Mouse (Mus musculus): ENCODE measurements around the gene Rnf181. TPM values are rescaled to one million over a fixed set of nuclear protein-coding genes. Genes with fewer than 3 reads are reported as not detected.
A peak's percentile ranks its signal among the peaks of the same experiment; 100 is the strongest.

Rnf181 gene
- total RNA-seq (2021): 10 to 100 TPM; 69.9 to 71.1 TPM

GRCm38 (mm10) chr6:72366844-72367443 is at the start of gene Rnf181:
Rnf181 (minus strand) TSS chr6:72366956.
- DNase-seq (ENCODE audit: low spot score in 2 of 2): no peak
- intact Hi-C loops (cut with DNase I): no loop called here

DNA sequence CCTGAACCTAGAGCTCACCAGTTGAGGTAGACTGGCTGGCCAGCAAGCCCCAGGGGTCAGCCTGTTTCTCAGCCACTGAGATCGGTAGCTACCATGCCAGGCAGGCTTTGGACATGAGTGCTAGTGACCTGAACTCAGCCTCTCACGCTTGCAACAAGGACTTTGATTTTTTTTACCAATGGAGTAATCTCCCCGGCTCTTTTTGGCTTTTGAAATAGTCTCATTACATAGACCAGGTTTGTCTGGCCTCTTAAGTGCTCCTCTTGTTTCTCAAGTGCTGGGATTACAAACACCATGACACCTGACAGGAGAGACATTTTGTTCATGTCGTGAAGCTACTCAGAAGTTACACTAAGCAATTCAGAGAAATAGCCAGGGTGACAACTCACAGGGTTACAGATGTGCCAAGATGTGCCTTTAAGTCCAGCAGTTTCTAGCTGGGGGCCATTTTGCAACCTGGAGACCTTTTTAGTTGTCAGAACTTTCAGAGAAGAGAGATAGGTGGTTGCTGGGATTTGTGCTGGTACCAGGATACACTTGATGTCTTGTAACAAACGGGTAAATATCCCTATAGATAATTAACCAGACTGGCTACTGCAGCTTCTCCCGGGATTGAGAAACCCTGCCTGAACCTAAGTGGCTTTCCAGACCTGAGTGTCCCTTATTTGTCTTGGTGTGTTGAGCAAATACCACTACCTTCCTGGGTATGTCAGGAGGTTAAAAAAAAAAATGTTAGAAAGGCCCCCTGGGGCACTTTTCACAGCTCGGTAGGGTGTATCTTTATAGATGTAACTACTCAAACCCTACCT is 49.4 kb upstream of the Rnf181 start:
- DNase-seq (ENCODE audit: low spot score in 2 of 2): no peak

GRCm38 (mm10) chr6:72415181-72415580 is 48.4 kb upstream of the Rnf181 start:
- DNase-seq (ENCODE audit: low spot score in 2 of 2): no peak
- intact Hi-C loops (cut with DNase I): no loop called here

More for the DNA sequence above, 49.4 kb upstream of the Rnf181 start:
- intact Hi-C loops (cut with DNase I): no loop called here

DNA sequence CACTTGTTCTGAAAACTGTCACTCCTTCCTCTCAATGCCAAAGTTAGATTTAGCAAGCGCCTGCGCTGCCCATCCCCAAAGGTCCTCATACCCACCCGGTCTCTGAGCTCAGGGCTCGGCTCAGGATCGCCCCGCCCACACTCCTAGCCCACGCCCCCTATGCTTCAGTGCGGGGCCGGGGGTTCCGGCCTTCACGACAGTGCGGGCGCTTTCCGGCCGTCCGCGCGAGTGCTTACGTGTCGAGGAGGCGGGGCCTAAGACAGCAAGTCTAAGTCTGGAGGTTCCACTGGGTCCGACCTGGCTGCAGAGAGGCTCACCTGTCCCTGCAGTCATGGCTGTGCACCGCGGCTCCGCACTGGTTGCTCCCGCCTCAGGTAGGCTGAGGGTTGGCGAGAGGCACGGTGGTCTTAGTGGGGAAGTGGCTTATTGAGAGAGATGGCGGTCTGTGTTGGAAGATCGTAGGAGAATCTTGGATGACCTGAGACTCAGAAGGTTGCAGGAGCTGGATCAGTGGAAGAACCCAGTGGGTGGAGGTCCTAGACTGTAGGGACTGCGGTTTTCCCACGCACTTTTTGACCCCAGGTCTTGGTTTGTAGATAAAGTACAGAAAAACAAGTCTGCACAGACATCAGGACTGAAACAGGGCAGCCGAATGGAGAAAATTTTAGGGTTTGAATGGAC is 47.5 kb upstream of the Rnf181 start, which contains the start of gene Ggcx:
Gene Ggcx, plus strand, starts transcription at position 233 of the 681 bp plus-strand sequence.
- peak; percentile 91 to 96 for DNase-seq (ENCODE audit: low spot score in 2 of 2)
- intact Hi-C loops (cut with DNase I): no loop called here

GRCm38 (mm10) chr6:72410518-72410917 is 43.8 kb upstream of the Rnf181 start:
- intact Hi-C loops (cut with DNase I): no loop called here
- DNase-seq (ENCODE audit: low spot score in 2 of 2): no peak

DNA sequence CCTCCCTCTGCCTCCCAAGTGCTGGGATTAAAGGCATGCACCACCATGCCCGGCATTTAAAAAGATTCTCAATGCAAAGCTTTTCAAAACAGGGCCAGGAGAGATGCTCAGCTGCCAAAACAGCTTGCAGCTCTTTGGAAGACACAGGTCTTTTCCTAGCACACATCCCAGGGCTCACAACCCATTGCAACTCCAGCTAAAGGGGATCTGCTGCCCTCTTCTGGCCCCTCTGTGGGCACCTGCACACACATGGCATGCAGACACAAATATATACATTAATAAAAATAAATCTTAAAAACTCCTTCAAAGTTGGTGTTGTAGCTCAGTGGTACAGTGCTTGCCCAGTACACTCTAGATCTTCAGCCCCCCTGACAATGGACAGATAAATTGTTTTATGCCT is 43.2 kb upstream of the Rnf181 start:
- DNase-seq (ENCODE audit: low spot score in 2 of 2): no peak
- intact Hi-C loops (cut with DNase I): no loop called here

GRCm38 (mm10) chr6:72409567-72409966 is 42.8 kb upstream of the Rnf181 start:
- intact Hi-C loops (cut with DNase I): no loop called here
- DNase-seq (ENCODE audit: low spot score in 2 of 2): peak; percentile 58 to 82

DNA sequence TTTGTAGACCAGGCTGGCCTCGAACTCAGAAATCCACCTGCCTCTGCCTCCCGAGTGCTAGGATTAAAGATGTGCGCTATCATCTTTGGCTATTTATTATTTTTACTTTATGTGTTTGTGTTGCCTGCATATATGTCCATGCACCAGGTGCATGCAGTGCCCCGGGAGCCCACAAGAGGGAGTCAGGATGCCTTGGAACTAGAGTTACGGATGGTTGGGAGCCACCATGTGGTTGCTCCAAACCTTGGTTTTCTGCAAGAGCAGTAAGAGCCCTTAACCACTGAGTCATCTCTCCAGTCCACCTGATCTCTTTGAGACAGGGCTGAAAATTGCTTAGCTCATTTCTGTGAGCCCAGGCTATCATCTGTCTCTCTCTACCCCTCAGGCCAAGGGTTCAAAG is 40.4 kb upstream of the Rnf181 start:
- intact Hi-C loops (cut with DNase I): loop anchor here (2.0 kb wide), 1 partner anchor 42 kb away; no protein-coding TSS in a partner anchor
- peak; percentile 75 to 90 for DNase-seq (ENCODE audit: low spot score in 2 of 2)

DNA sequence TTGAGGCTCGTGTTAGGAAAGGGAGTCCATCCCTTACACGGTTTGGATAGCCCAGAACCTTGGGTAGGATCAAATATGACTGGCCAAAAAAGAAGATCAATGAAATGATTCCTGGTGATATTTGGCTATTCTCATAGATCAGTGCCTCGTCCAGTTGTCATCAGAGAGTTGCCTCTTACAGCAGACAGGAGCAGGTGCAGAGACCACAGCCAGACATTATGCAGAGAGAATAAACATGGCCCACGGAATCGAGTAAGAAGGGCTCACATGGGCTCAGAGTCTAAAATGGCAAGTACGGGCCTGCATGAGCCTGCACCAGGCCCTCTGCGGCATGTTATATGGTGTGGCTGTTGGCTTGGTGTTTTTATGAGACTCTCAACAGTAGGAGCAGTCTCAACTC is 38.6 kb upstream of the Rnf181 start:
- no peak for DNase-seq (ENCODE audit: low spot score in 2 of 2)
- intact Hi-C loops (cut with DNase I): no loop called here

- DNase-seq (ENCODE audit: low spot score in 2 of 2): peak; percentile 59 to 76
- intact Hi-C loops (cut with DNase I): no loop called here
Measured at GRCm38 (mm10) chr6:72401875-72402274, 35.1 kb upstream of the Rnf181 start.

DNA sequence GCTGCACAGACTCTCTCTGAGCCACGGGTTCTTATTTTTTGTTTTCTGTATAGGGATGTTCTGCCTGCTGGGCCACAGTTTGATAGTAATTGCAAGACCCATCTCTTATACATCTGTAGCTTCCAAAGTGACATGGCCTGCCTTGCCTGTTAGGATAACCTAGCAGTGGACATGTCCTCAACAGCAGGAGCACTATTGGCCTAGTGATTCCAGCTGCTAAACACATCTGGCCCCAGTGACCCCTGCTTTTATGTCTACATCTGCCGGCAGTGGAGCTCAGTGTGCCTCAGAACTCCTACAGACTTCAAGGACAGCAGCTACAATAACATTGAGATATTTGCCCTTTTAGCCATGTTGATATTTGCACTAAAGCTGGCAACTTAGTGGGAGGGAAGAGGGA is 33.2 kb upstream of the Rnf181 start:
- no peak for DNase-seq (ENCODE audit: low spot score in 2 of 2)
- intact Hi-C loops (cut with DNase I): no loop called here

DNA sequence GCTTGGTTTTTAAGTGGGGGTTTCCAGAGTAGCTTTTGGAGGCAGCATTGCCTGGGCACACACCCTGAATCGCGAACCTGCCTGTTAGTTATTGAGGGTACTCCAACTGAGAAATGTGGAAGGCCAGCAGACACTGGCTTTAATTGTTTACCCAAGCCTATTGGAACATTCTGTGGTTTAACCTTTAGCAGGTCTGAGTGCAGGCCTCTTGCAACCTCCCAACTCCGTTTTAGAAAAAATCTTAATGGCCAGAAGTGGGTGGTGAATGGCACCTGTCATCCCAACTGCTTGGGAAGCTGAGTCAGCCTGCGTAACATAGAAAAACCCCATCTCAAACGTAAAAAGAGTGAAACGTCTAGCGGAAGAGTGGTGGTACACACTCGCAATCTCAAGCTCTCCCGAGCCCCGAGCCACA is 30.1 kb upstream of the Rnf181 start:
- DNase-seq (ENCODE audit: low spot score in 2 of 2): no peak
- intact Hi-C loops (cut with DNase I): no loop called here

GRCm38 (mm10) chr6:72392341-72392740 is 25.6 kb upstream of the Rnf181 start:
- no peak for DNase-seq (ENCODE audit: low spot score in 2 of 2)
- intact Hi-C loops (cut with DNase I): no loop called here

- DNase-seq (ENCODE audit: low spot score in 2 of 2): no peak
- intact Hi-C loops (cut with DNase I): no loop called here
Measured at GRCm38 (mm10) chr6:72390795-72391521, 24.2 kb upstream of the Rnf181 start.

GRCm38 (mm10) chr6:72389941-72390771 is 23.4 kb upstream of the Rnf181 start, which contains the start of gene Vamp8:
Vamp8 (minus strand) TSS chr6:72390703.
- peak in 1 of 2 experiments; percentile 38 for DNase-seq (ENCODE audit: low spot score in 2 of 2)
- intact Hi-C loops (cut with DNase I): no loop called here

- intact Hi-C loops (cut with DNase I): no loop called here
- DNase-seq (ENCODE audit: low spot score in 2 of 2): no peak
Measured at GRCm38 (mm10) chr6:72389471-72389940, 22.8 kb upstream of the Rnf181 start.

- intact Hi-C loops (cut with DNase I): no loop called here
Measured at GRCm38 (mm10) chr6:72388791-72389329, 22.1 kb upstream of the Rnf181 start.

GRCm38 (mm10) chr6:72388266-72388665 is 21.5 kb upstream of the Rnf181 start:
- no peak for DNase-seq (ENCODE audit: low spot score in 2 of 2)
- intact Hi-C loops (cut with DNase I): no loop called here

More at GRCm38 (mm10) chr6:72388791-72389329, 22.1 kb upstream of the Rnf181 start:
- no peak for DNase-seq (ENCODE audit: low spot score in 2 of 2)
